Mouse (Mus musculus) thymus, postnatal 14 days (tissue): ENCODE data around the gene Dab2.

ENCODE experiments used
- DNase-seq: peaks from one replicate; pipeline ENCODE4 v3.0.0; 2021

The Dab2 gene

DNA sequence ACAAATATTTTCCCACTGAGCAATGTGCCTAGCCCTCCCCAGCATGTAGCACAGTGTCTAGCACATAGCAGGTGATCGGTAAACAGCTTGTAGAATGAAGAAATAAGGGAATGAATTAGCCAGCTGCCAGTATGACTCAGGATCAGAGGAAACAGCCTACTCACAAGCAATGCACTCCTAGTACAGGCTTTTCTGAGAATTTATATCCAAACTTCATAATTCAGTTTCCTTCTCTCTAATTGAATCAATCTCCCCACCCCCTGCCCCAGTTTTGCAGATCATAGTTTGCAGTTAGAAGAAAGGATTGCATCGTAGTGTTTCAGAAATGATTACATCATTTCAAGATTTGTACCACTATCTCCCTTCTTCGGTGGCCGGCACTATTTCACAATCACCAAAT is 26.4 kb downstream of the Dab2 start:
- no peak for DNase-seq

DNA sequence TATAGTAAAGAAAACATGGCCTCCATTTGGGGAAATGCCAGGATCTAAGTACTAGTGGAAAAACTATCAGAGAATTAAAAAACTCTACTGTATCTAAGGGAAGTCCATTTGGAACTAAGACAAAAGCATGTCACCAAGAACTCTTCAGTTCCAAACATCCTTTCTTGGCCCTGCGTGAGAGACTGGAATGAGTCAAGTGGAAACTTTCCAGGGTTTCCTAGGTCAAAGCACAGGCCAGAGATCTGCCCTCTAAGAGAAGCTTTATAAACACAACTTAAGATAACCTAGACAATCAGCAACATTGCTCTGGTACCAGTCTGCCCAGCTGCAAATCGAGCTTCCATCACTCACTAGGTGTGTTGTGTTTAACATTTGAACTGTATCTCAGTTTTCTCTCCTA is 31.8 kb downstream of the Dab2 start:
- no peak for DNase-seq

DNA sequence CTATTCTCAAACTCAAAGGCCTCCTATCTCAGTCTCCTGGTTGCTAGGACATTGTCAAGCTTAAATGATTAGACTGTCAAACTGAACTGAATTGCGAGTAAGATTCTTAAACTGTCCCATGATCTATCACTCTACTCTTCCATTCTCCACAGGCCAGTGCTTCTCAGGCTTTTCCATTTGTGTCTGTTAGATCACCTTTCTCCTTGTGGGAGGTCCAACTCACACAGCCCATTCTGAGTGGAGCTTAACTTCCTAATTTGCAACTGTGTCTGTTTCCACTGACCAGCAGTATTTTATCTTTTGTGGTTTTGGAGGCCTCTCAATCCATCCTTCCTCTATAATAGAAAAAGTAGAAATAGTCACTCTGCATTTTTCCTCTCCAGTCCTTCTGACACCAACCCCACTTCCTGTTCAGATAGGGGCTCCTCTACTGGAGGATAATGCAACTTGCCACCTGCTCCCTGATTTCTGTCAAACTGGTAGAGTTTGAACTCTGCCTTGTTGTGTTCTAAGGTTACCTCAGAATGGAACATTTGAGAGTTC is 35.1 kb downstream of the Dab2 start:
- no peak for DNase-seq

DNA sequence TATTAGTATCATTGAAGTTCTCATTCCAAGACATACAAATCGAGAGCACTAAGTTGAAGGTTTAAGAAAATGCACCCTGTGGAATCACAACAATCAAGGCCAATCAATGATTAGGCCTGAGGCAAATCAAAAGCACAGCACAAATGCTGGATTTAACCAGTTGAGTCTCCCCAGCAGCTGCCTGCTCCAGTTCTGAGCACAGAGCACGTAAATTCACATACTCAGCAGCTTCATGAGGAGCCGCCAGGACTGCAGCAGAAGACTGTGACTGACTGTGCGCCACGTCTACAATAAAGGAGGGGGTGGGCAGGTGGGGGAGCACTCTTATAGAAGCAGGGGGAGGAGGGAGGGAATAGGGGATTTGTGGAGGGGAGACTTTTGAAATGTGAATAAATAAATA is 40.2 kb downstream of the Dab2 start:
- no peak for DNase-seq

DNA sequence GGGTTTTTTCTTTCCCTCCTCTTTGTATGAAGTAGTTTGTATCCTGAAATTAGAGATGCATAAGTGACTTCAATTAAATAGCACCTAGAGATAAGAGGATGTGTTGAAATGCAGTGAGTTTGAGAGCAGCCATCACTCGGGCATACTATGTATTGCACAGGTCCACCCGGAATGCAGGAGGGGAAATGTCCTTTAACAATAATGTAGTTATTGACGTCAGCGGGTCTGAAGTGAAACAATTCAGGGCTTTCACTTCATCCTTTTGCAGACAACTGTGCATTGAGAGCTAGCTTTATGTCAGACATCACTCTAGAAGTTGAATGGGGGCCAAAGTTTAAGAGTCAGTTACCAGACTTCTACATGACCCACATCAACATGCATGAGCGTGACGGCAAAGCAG is 40.8 kb downstream of the Dab2 start:
- no peak for DNase-seq

DNA sequence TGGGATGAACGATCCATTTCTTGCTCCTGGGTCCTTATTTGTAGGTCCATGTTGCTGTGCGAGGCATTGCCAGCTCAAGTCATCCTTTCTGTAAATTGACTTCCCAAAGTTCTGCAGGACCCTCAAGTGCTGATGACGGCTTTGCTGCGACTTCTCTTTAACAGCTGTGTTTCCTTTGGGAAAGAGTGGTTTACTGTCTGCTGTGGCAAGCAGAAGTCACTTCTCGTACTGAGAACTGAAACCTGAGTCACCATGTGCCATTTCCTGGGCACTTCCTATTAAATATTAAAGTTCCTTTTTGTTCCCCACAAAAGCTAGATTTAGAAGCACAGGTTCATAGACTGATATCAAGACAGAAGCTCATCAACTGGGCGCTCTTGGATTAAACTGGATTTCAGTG is 41.8 kb downstream of the Dab2 start:
- DNase-seq = no peak

DNA sequence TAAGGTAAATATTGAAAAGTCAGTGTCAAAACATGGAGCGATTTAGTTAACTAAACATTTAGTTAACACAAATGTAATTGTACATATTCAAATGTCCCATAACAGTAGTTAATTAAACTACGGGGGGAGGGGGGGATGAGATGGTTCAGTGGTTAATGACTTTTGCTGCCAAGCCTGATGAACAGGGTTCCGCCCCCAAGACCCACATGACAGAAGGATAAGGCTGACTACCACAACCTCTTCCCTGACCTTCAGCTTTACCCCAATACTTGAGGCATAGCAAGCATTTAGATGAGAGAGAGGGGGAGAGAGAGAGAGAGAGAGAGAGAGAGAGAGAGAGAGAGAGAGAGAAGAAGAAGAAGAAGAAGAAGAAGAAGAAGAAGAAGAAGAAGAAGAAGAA is 54.3 kb downstream of the Dab2 start:
- DNase-seq = no peak

DNA sequence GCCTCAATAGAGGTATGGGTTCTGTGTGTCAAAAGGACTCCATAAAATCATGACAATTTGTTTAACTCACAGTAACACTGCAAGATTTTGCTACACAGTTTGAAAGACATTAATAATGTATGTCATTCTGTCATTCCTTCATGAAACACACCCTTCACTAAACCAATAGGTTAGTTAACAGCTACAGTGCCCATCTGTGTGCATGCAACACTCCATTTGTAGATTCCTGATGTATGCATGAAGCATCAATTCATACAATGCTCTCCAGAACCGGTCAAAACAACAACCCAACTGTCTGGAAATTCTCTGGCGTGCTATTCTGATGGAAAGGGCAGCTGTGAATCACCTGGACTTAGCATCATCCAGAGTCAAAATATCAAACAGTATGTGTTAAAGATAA is 60.3 kb downstream of the Dab2 start:
- DNase-seq = no peak

DNA sequence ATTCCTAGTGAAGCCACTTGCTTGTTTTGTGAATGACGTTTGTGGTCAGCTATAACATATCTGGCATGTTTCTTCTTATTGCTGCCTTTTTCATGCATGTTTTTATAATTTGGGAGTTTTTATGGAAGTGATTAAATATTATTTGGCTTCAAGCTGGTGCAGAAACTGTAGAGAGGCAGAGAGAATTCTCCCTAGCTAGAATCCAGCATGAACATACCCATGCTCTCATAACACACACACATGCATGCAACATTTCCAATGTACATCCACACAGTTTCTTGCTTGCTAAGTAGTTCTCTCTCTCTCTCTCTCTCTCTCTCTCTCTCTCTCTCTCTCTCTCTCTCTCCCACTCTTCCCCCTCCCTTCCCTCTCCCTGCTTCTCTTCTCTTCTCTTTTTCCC is 70.4 kb downstream of the Dab2 start:
- no peak for DNase-seq

DNA sequence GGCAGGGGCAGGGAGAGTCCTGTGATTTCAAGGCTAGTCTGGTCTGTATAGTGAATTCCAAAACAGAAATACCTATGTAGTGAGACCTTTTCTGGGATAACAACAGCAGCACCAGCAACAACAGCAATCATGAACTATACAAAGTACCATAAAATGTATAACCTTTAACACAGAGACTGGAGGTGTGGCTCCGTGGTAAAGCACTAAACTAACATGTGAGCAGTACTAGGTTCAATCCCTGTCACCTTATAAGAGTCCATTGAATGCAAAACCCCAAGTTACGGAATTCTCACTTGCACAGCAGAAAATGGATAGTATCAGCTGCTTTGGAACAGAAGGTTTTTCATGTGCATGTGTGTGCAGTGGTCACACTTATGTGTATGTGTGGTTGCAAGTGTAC is 71.9 kb downstream of the Dab2 start:
- no peak for DNase-seq

DNA sequence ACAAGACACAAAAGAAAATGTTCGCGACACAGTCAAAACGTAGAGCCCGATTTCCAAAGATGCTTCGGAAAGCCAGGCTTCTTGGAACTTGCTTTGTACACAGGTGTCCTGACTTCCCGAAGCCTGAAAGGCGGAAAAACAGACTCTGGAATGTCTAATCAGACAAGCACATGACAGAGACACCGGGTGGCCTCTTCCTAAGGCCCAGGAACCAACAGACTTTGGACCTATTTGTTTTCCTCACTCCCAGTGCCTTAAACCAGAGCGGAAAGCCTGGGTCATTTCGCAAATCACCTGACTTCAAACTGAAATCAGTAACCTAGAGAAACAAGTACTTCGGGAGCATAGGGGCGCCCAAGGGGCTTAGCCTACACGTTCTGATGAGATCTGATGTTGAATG is 75.4 kb downstream of the Dab2 start:
- no peak for DNase-seq

DNA sequence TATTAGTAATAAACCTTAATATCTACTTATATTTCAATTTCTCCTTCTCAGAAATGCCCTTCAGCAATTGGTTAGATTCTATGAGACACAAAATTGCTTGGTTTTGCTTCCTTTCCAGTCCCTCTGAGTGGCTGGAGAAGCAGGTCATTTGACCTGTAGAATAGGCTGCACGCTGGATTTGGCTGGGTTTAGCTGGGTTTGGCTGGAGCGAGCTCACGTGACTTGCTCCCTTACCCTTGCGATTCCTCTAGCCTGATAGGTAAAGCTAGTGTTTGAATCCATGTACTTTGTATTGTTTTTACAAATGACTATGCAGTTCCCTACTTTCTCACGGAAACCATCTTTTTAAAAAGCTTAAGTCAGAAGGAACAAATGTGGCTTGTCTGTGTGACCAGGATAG is 76.4 kb downstream of the Dab2 start:
- DNase-seq = no peak

DNA sequence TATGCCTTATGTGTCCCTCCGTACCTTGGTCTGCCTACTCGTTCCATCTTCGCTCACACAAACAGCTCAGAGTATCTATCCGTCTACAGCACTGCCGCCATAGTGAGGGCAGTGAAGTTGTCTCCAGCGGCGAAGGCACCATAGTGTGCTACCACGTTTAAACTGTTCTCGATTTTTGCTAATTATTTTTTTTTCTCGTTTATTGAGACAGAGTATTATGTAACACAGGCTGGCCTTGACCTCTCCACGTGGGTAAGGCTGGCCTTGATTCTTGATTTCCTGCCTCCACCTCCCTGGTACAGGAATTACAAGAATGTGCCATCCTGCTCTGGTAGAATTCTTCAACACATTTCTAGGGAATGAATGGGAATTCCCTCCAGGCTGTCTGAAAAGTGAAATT is 77.2 kb downstream of the Dab2 start:
- DNase-seq = no peak

DNA sequence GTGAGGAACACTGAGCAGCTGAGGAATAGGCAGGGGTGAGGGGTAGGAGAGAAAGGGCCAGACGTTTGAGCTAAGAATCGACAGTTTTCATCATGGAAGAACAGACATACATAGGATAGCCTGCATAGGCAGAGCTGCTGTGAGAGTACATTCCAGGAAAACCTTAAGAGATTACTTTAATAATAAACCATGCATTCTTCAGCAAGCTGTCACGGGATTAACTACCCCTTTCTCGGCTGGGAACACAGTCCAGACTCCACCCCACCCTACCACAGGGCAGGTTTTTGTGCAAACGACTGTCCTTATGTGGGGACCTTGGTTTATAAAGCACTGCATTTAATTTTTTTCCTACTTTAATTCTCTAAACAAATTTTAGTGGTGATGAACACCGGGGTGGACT is 84.4 kb downstream of the Dab2 start:
- DNase-seq = no peak

DNA sequence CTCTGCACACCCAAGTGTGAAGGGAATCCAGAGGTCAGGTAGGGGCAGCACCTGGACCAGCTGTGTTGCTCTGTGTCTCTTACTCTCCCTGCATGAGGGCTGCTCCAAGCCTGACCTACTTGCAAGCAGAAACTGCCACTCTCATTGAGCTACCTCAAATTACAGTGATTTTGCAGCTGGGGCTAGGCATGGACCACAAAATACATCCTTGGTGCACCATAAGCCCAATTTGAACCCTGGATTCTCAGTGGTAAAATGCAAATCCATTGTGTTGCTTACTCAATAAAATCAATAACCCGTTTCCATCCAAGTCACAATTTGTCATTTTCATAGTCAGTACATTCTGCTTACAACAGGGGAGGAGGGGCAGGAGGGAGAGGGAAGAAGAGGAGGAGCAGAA is 85.7 kb downstream of the Dab2 start:
- no peak for DNase-seq

DNA sequence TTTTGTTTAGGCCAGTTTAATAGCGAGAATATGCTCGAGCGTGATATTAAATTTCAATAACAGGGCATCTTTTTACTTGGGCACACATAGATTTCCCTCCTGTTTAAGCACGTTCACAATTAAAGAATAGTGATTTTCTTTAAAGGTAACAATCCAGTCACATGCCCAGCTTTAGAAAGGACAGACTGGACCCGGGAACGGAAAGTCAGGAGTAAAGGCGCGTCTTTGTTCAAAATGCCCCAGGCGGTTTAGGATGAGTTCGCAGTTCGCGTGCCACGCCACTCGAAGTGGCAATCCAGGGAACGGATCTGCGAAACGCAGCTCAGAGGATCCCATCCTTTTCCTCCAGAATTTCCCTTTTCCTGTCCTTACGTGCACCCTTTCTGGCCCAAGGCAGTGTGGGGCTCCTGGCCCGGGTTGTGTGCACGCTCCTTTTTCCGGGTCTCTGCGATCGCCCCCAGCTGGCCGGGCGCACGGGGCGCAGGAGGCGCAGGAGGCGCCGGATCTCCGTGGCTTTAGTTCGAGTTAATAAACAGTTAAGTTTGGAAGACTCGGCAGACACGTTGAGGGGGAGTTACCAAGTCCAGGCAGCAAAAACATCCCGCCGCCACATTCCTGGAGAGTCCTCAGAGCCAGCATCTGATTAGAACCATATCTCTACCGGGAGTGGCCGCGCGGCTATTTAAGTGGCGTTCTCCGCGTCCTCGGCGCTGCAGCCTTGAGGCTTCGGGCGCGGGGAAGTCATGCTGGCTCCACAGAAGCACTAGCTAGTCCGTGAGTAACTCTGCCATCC is 86.8 kb downstream of the Dab2 start:
- peak; percentile 61 for DNase-seq

DNA sequence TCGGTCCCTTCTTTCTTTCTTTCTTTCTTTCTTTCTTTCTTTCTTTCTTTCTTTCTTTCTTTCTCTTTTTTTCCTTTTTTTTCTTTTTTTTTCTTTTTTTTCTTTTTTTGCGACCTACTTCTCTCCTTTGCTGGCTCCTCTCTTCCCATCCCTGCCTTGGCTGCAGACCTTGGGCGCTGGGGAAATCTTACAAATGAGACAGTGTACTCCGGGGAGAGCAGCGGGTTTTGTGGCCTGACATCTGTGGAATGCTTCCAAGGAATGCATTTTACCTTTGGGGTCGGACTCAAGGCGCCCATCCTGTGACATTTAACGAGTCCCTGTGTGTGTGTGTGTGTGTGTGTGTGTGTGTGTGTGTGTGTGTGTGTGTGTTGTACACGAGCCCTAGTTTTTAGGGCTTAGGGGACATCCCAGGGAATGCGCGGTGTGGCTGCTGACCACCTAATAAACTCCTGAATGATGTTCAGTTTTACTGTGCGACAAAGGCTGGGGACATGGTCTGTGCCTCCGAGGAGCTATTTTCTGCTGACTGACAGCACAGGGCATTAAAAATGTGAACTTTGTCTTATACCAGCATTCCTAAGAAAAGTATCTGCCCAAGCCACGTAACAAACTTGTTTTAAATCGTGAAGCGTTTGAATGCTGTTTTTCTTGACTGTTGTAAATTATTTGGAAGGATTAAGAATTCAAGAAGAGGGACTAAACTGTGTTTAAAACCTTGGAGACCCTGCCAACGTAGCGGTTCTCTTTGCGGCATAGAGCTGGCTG is 87.6 kb downstream of the Dab2 start:
- no peak for DNase-seq

DNA sequence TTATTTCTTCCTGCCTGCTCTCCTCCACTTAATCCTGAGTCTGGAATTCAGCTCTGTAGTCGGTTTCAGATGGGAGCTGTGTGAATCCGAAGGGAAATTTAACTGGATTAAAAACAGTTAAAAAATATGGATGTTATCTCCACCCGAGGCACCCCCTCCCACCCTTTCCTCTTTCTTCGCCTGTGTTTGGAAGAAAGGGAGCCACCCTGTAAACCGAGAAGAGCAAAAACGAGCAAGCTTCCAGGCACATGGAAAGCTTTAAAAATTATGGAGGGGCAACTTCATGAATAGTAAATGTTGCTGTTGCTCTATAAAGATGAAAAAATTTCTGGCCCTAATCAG is 88.1 kb downstream of the Dab2 start:
- no peak for DNase-seq

DNA sequence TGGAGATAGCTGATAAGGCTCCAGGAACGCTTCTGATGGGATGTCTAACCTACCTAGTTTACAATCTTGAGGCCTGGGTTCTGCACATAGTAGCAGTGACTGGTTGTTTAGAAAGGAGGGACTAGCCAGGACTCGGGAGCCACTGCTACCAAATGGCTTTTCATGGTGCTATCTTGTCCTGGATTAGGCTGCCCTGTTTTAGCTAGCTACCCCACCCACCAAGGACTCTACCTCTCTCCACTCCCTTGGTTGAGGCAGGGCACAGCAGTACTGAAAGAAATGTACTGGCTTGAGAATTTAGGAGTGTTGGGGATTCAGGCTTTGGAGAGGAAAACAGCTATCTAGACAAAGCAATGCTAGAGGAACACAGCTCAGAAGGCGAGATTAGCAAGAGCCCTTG is 88.6 kb downstream of the Dab2 start:
- DNase-seq = no peak

DNA sequence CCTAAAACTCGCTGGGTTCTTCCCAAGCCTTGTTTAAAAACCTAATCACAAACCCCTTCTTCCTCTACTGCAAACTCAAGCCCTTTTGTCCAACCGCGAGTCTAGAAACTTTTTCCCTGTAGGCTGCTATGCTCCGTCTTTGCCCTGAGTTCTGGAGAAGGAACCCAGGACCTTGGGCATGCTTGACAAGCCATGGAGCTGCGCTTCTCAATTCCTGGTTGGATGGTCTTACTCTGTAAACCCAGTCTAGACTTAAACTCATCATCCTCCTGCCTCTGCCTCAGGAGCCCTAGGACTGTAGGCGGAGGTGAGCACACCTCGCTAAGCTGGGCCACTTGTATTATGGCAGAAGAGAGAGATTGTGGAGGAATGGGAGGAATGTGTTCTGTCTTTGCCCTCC is 89.0 kb downstream of the Dab2 start:
- no peak for DNase-seq

DNA sequence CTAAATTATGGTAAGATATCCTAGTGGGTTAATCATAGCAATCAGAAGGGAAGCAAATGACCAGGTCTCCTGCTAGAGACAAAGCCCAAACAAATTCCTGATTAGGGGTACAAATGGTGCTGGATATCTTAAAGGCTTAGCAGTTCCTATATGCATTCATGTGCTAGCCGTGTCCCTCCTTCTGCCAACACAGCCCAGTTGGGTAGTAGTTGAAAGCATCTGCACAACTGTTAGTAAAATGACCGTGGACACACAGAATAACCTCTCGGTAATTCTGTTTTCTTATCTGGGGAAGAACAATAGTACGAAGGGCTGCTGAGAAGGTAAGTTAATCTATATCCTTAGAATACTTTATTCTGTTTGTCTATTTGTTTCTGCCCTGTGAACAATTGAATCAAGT is 90.5 kb downstream of the Dab2 start:
- DNase-seq = no peak

DNA sequence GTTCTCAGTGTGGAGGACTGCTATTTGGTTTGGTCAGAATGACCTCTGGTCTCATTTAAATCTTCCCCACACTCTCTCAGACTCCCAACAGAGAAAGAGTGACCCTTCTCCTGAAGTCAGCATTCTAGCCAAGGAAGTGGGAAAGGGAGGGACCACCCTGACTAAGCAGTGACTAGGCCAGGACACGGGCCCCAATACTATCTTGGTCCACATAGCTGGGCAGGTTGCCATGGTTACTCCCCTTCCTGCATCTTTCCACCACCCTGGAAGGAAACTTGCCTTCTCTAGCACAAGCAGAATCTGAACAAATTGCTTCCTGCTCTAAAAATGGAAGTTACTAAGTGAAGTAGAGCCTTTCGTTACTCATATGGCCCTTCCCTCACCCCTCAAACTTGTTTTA is 91.1 kb downstream of the Dab2 start:
- no peak for DNase-seq

DNA sequence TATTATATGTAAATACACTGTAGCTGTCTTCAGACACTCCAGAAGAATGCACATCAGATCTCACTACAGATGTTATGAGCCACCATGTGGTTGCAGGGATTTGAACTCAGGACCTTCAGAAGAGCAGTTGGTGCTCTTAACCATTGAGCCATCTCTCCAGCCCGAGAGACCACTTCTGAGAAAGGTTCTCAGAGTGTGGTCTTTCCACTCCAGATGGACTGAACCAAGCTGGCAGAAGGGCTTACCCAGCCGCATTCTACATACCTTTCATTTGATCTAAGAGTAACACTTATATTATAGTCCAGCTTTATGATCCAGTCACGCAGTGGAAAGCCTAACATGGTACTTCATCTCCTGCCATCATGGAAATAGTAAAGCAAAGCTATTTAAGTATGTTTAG is 92.3 kb downstream of the Dab2 start:
- DNase-seq = no peak

DNA sequence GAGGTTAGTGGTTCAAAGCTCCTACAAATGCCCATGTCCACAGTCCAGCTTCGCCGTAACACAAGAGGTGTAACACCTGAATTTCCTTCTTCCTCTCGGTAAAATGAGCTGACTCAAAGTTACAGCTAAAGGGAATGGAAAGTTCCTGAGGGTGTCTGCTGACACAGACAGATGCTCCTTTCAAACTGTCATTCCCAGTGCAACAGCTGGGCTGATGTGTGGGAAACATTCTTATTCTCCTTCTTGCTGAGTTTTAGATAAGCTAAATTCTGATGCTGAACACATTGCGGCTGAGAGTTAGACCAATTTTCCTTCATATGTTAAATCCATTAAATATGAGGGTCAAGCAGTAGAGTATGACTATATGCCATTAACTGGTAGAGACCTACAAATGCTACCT is 94.0 kb downstream of the Dab2 start:
- no peak for DNase-seq

DNA sequence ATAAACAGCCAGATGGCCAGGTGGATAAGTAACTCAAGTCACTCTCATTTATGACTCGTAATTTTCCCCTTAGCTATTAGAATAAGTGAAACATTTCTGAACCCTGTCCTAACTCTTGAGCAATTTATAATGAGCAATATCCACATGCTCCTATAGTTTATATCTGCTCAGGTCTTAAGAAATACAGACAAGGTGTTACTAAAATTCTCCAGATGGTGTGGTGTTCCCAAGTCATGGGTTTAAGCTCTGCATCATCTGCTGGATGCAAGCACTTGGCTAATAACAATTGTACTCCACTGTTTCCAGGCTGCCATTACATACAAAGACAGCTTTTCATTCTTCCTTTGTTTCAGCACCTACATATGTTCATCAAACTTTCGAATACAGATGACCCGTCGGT is 98.6 kb downstream of the Dab2 start:
- no peak for DNase-seq
